Mouse (Mus musculus): Measurements from ENCODE around the gene Kcnj4.

DNA sequence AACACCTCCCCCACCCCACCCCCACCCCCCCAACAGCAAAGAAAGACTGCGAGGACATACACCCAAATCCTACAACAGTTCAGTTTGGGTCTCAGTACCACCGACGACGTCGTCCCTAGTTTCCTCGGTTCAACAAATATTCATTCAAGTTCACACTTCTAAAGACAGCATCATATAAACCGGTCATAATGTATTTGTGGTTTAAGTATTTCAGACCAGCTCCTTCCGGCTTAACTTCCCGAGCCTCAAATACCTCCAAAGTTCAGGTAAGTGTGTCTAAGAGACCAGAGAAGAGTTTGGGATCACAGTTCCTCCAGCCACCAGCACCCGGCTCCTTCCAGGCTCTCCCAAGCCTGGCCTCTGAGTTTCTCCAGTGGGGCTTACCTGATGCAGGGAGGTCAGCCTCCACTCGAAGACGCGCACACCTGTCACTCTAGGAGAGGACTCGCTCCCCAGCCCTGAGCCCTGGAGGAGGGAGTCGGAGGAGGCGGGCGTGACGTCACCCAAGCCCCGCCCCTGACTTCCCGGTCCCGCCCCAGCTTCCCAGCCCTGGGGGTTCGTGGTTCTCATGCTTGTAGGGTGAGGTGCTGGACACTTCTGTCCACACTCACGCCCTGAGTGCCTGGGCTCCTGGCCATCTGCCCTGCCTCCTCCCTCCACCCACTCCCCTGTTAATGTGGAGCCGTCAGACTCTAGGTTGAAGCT is 49.8 kb downstream of the Kcnj4 start, which contains the start of gene Csnk1e:
- TF ChIP-seq CTCF (IDR thresholded peaks at IDR 0.05; ENCODE audit: borderline replicate concordance, extremely low read depth, insufficient read depth, insufficient read length): no peak
- no peak for TF ChIP-seq POLR2A (IDR thresholded peaks at IDR 0.05; ENCODE audit: borderline replicate concordance, extremely low read depth, insufficient read depth, insufficient read length, poor library complexity, severe bottlenecking)
